Mouse (Mus musculus): Measurements from ENCODE around the gene Supt4a.
A peak's percentile ranks its signal among the peaks of the same experiment; 100 is the strongest.

Supt4a gene

GRCm38 (mm10) chr11:87737175-87737740 is at the start of gene Supt4a:
Gene Supt4a, plus strand, starts transcription at chr11:87737552.
- DNase-seq (ENCODE audit: low spot score) = peak; percentile 96

GRCm38 (mm10) chr11:87688478-87689203 is 48.7 kb upstream of the Supt4a start:
- DNase-seq (ENCODE audit: low spot score) = no peak

- peak; percentile 21 for DNase-seq (ENCODE audit: low spot score)
Measured at GRCm38 (mm10) chr11:87689402-87689808, 47.9 kb upstream of the Supt4a start.

- no peak for DNase-seq (ENCODE audit: low spot score)
Measured at GRCm38 (mm10) chr11:87690054-87690740, 47.2 kb upstream of the Supt4a start.

DNA sequence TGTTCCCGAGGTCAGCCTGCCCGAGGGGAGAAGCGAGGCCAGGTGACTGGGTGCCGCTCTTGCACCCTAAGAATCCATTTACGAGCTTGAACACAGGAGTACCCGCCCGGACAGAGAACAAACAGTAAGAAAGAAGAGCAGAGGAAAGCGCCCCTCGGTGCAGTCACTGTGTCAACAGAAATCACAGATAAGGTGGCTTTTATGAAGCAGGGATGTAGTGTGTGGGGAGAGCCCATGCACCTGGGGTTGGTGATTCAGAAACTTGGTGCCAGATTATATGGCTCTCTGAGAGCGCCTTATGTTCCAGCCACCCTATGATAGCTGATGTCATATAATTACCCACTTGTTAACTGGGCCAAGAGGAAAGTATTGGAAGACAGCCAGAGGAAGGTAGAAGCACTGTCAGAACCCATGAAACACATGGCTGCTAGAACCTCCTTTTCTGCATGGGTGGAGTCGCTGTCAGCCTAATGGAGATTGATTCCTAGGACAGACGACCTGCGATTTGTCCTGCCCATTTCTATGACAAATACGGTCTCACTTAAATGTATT is 40.1 kb upstream of the Supt4a start:
- DNase-seq (ENCODE audit: low spot score) = no peak

GRCm38 (mm10) chr11:87698126-87698525 is 39.2 kb upstream of the Supt4a start:
- DNase-seq (ENCODE audit: low spot score) = no peak

DNA sequence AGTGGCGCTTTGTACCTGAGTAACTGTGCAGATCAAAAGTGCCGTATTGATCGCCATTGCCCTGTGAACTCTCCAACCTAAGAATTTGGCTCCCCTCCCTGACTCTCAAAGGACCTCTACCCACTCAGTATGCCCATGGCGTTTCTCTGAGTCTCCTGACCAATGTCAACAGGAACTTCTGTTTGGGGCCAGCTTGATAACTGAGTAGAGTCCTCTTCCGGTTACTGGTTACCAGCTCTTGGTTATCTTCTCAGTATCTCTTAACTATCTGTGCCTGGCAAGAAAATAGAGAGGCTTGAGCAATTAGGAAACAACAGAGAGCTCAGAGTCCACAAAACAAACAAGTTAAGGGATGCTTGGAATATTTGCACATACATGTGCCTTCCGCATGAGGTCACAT is 36.2 kb upstream of the Supt4a start:
- DNase-seq (ENCODE audit: low spot score) = no peak

DNA sequence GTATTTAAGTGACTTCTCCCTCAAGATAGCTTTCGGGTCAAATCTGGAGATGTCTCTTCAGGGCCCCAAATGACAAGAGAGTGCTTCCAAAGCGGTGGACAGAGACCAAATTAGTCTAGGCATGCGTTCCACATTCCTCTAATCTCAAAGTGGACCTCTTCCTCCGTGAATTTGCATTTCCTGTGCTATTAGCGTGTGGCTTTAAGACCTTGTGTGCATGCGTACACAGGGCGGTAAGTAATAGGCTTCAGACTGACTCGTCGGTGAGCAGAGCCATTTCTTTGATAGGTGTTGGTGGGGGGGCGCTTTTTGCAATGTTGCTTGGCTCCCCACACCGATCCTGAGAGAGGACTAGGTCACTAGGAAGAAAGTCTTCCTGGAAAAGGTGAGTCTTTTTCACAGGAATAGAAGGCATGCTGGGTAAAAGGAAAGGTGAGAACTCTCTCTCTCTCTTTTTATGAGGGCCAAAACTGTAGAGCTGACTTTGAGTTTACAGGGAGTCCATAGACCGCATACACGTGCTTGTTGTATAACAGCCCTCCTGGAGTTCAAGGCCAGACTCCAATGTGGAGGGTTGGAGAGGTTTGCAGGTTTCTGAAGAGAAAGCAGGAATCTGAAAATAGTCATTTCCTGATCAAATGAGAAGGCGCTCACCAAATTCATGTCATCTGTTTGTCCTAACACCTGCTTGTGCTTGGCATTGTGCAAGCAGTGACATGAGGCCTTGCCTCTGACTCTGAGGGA is 35.3 kb upstream of the Supt4a start:
- no peak for DNase-seq (ENCODE audit: low spot score)

- no peak for DNase-seq (ENCODE audit: low spot score)
Measured at GRCm38 (mm10) chr11:87703654-87704053, 33.7 kb upstream of the Supt4a start.

DNA sequence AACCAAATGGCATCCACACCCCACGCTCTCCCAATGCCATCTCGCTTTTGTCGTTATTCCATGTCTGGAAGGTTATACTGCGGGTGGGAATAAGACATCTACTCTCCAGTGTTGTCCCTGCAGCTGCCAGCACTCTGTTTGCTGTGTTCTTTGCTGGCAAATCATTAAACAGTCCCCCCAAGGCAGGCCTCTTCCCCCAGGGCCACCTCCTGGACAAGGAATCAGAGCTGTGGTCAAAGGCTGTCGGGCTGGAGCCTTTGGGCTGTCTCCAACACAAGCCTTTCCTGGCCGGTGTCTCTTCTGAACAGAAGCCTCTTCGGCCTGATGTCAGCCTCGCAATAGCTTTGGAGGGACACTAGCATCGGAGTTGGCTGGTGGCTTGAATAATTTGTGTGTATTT is 33.1 kb upstream of the Supt4a start:
- DNase-seq (ENCODE audit: low spot score) = no peak

DNA sequence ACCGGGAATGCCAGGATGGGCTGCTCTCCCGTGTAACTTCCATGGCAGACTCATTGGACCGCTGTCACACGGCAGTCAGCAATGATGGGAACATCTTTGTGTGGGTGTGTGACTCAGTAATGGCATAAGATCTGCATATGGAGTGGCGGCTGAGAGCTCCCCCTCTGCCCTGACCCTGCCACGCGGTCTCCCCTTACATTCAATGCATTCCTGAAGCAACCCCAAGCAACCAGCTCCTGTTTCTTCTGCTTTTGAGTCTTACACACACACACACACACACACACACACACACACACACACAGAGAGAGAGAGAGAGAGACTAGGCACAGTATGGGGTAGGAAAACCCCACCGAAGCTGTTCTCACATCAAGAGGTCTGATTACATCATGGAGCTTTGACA is 29.8 kb upstream of the Supt4a start:
- DNase-seq (ENCODE audit: low spot score) = no peak

GRCm38 (mm10) chr11:87708979-87709378 is 28.4 kb upstream of the Supt4a start:
- DNase-seq (ENCODE audit: low spot score) = no peak

GRCm38 (mm10) chr11:87709513-87710261 is 27.7 kb upstream of the Supt4a start:
- DNase-seq (ENCODE audit: low spot score) = peak; percentile 51

DNA sequence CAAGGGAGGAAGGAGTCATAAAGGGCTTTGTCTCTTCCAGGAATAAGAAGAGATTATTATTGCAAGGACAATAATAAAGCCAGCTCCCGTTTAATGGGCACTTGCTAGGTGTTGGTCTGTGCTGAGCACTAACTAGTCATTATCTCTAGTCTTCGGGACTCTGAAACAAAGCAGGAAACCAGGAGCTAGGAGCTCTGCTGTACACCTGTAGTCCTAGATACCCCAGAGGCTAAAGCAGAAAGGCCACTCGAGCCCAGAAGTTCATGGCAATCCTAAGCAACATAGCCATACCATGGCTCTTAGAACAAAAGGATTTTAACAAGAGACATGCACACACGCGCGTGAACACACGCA is 27.1 kb upstream of the Supt4a start:
- no peak for DNase-seq (ENCODE audit: low spot score)

- no peak for DNase-seq (ENCODE audit: low spot score)
Measured at GRCm38 (mm10) chr11:87712188-87712587, 25.2 kb upstream of the Supt4a start.

GRCm38 (mm10) chr11:87715999-87716398 is 21.4 kb upstream of the Supt4a start:
- no peak for DNase-seq (ENCODE audit: low spot score)

DNA sequence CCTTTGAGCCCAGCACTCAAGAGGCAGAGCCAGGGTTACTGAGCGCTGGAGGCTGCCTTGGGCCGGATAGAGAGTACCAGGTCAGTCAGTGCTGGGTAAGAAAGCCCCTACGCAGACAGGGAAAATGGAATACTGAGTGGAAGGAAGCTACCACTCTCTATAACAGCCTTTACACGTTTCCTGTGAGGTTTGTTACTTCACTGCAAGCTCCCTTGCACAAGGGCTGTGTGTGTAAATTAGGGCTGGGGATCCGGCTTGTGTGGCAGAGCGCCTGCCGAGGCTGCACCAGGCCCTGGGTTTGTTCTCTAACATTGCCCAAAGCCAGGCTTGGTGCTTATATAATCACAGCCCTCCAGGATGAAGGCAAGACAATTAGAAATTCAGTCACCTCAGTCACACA is 17.8 kb upstream of the Supt4a start:
- no peak for DNase-seq (ENCODE audit: low spot score)

DNA sequence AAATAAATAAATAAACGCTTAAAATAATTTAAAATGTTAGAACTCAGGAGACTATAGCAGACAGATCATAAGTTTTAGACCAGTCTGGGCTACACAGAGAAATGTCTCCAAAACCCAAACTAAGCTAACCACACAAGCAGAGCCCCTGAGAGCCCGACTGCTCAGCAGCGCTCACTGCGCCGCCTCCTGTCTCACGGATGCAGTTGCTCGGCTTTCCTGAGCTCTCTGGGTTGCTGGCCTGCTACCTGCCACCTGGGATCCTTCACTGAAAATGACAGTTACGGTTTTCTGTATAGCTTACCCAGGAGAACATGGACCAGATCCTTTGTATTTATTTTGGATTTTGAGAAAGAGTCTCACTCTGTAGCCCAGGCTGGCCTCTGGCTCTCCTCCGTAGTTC is 17.0 kb upstream of the Supt4a start:
- no peak for DNase-seq (ENCODE audit: low spot score)

- no peak for DNase-seq (ENCODE audit: low spot score)
Measured at GRCm38 (mm10) chr11:87720839-87721238, 16.5 kb upstream of the Supt4a start.

DNA sequence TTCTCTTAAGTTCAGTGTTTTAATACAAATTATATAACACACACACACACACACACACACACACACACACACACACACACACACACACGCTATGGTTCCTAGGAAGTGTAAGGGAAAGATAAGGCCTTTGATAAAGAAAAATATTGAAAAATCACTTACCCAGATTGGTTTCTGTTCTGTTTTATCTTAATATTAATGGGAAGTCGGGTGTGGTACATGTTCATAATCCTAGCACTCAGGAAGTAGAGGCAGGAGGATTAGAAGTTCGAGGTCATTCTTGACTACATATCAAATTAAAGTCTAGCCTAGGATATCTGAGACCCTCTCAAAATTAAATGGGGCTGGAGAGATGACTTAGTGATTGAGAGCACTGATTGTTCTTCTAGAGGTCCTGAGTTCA is 15.2 kb upstream of the Supt4a start:
- DNase-seq (ENCODE audit: low spot score) = no peak

GRCm38 (mm10) chr11:87722891-87723290 is 14.5 kb upstream of the Supt4a start:
- DNase-seq (ENCODE audit: low spot score) = no peak

- DNase-seq (ENCODE audit: low spot score) = no peak
Measured at GRCm38 (mm10) chr11:87725515-87725914, 11.8 kb upstream of the Supt4a start.
